Mouse (Mus musculus) limb, embryonic 12.5 days (tissue): ENCODE measurements around the gene Vmn1r170. TPM values are rescaled to one million over a fixed set of nuclear protein-coding genes. Genes with fewer than 3 reads are reported as not detected.
"Not testable (repeated sequence)": the region's sequence is repeated elsewhere in the genome, so short reads cannot be mapped to it uniquely, and the experiment has no call there.

ENCODE experiments used
- ATAC-seq: fragments of 200-750 bp; cut with Nextera tagmentation; 2 replicates; pipeline ENCODE4 v1.8.0; 2017; ENCODE audit warnings: low read depth, moderate TSS enrichment; ENCODE audit not compliant: insufficient number of reproducible peaks, insufficient read depth, low FRiP score, low TSS enrichment
- H3K27ac ChIP-seq: fragments of 300-500 bp; sonication (generic); 2 replicates; pipeline ENCODE4 v1.5.1; 2016; ENCODE audit warnings: mild to moderate bottlenecking, moderate library complexity
- H3K27me3 ChIP-seq: fragments of 300-500 bp; sonication (generic); 2 replicates; pipeline ENCODE4 v1.6.1; 2016; ENCODE audit warnings: mild to moderate bottlenecking, moderate library complexity
- H3K36me3 ChIP-seq: fragments of 300-500 bp; sonication (generic); 2 replicates; pipeline ENCODE4 v1.6.1; 2016; ENCODE audit warnings: mild to moderate bottlenecking, moderate library complexity
- H3K4me1 ChIP-seq: fragments of 300-500 bp; sonication (generic); replicated peaks from 2 replicates; pipeline ENCODE4 v1.6.1; 2016
- H3K4me2 ChIP-seq: fragments of 300-500 bp; sonication (generic); 2 replicates; pipeline ENCODE4 v1.6.1; 2016; ENCODE audit warnings: mild to moderate bottlenecking, moderate library complexity
- H3K4me3 ChIP-seq: fragments of 300-500 bp; sonication (generic); replicated peaks from 2 replicates; pipeline ENCODE4 v1.5.1; 2016; ENCODE audit warnings: mild to moderate bottlenecking
- H3K9ac ChIP-seq: fragments of 300-500 bp; sonication (generic); replicated peaks from 2 replicates; pipeline ENCODE4 v1.6.1; 2016; ENCODE audit warnings: mild to moderate bottlenecking, moderate library complexity
- H3K9me3 ChIP-seq: fragments of 300-500 bp; sonication (generic); 2 replicates; pipeline ENCODE4 v1.6.1; 2016; ENCODE audit warnings: mild to moderate bottlenecking, moderate library complexity
- WGBS: fragments of 180-500 bp; shearing (Covaris S2); methylation state at CpG from one replicate; pipeline ENCODE4 v1.1.7; 2016; 5-methylcytosine and 5-hydroxymethylcytosine counted together
- polyA plus RNA-seq: library from polyadenylated mRNA; unstranded; fragments of >200 nt; fragmentation: Nextera tagmentation; extraction: Ambion mirVana; gene quantifications from 2 replicates; pipeline ENCODE4 v1.2.1, GENCODE M21; 2016

Gene Vmn1r170
- not detected in 2 replicates for polyA plus RNA-seq

- ATAC-seq, H3K27me3 ChIP-seq, H3K27ac ChIP-seq, H3K4me1 ChIP-seq, H3K36me3 ChIP-seq, H3K4me2 ChIP-seq, H3K4me3 ChIP-seq, H3K9ac ChIP-seq: not testable (repeated sequence)
- H3K9me3 ChIP-seq: 0 out of 2 replicates have a peak, but pooled peaks cover 17% of the 10 kb centered on the region
- 26% methylated on average over 1 of the region's 1 CpGs for WGBS
These were observed at the start of gene Vmn1r170 for GRCm38 (mm10) chr7:23605875-23606274. Vmn1r170 (plus strand) TSS chr7:23606175.

GRCm38 (mm10) chr7:23575226-23575625 is 30.7 kb upstream of the Vmn1r170 start, which contains the start of gene Vmn1r169:
Vmn1r169 (plus strand) TSS chr7:23575526.
- not testable (repeated sequence) for H3K9me3 ChIP-seq, H3K27ac ChIP-seq, H3K36me3 ChIP-seq, H3K9ac ChIP-seq, H3K4me1 ChIP-seq, H3K27me3 ChIP-seq, ATAC-seq, H3K4me3 ChIP-seq, H3K4me2 ChIP-seq
- WGBS: 86% methylated on average over 1 of the region's 2 CpGs

DNA sequence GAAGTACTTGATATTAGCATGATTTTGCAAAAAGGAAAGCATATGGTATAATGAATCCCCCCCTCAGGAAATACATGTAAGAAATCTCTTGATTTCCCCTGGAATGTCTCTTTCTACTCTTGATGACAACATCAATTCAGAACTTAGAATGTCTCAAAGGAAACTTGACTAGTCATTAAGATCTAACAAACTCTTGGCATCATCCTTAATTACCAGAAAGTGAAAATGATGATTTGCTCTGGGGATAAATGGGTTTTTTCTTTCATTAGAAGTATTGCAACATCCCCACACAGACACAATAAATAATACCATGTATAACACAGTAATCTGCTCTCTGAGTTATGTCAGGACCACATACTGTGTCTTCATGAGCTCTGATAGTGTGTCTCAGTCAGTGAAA is 24.4 kb downstream of the Vmn1r170 start, which contains the start of gene Vmn1r171:
Gene Vmn1r171 (plus strand): TSS at position 301 of the 400 bp plus-strand sequence.
- ATAC-seq: no peak
- H3K9me3 ChIP-seq: peaks cover 23% of the 10 kb centered on the region
- H3K9ac ChIP-seq: no peak within 1 kb of the TSS
- no peak within 1 kb of the TSS for H3K27ac ChIP-seq
- H3K27me3 ChIP-seq: no peaks in the 10 kb centered on the region
- no peaks in the 10 kb centered on the region for H3K4me1 ChIP-seq
- H3K4me3 ChIP-seq: no peak within 1 kb of the TSS
- no peaks in the 10 kb centered on the region for H3K36me3 ChIP-seq
- H3K4me2 ChIP-seq: no peak within 1 kb of the TSS

Other genes starting within 250 kb of the Vmn1r170 start
- gene Nlrp5, start 220.3 kb upstream of the Vmn1r170 start, polyA plus RNA-seq: not detected in 2 replicates
- gene Vmn1r167, start 99.0 kb upstream of the Vmn1r170 start, polyA plus RNA-seq: not detected in 2 replicates
- gene Vmn1r168, start 66.4 kb upstream of the Vmn1r170 start, polyA plus RNA-seq: not detected in 2 replicates
- not detected in 2 replicates for gene Vmn1r169, start 30.6 kb upstream of the Vmn1r170 start, polyA plus RNA-seq
- not detected in 2 replicates for gene Vmn1r171, start 24.5 kb downstream of the Vmn1r170 start, polyA plus RNA-seq
- gene Vmn1r172, start 52.1 kb downstream of the Vmn1r170 start, polyA plus RNA-seq: not detected in 2 replicates
- not detected in 2 replicates for gene Vmn1r173, start 94.5 kb downstream of the Vmn1r170 start, polyA plus RNA-seq
- not detected in 2 replicates for gene Vmn1r174, start 146.1 kb downstream of the Vmn1r170 start, polyA plus RNA-seq
- gene Vmn1r175, start 204.5 kb downstream of the Vmn1r170 start, polyA plus RNA-seq: not detected in 2 replicates
- gene Vmn1r176, start 231.2 kb downstream of the Vmn1r170 start, polyA plus RNA-seq: not detected in 2 replicates